Mouse (Mus musculus) adrenal gland (tissue): ENCODE measurements around the gene Tmem44.

Source experiments
- intact Hi-C: fragments of 180-260 bp; cut with DNase I; formaldehyde crosslinking; loops from one replicate; pipeline ENCODE4 v1.15.1; 2025

Tmem44 gene

GRCm38 (mm10) chr16:30554109-30554508 is 3.5 kb upstream of the Tmem44 start:
- intact Hi-C loops: no loop called here

- intact Hi-C loops: no loop called here
Measured at GRCm38 (mm10) chr16:30552621-30553338, 2.1 kb upstream of the Tmem44 start.

GRCm38 (mm10) chr16:30549966-30550747 is 485 bp downstream of the Tmem44 start:
- intact Hi-C loops: no loop called here

- intact Hi-C loops: no loop called here
Measured at GRCm38 (mm10) chr16:30549516-30549915, 1.1 kb downstream of the Tmem44 start.

GRCm38 (mm10) chr16:30548291-30548690 is 2.4 kb downstream of the Tmem44 start:
- intact Hi-C loops: no loop called here

- intact Hi-C loops: no loop called here
Measured at GRCm38 (mm10) chr16:30544693-30545092, 5.9 kb downstream of the Tmem44 start.

GRCm38 (mm10) chr16:30543386-30543785 is 7.3 kb downstream of the Tmem44 start:
- intact Hi-C loops: no loop called here

- intact Hi-C loops: no loop called here
Measured at GRCm38 (mm10) chr16:30542826-30543225, 7.8 kb downstream of the Tmem44 start.

- intact Hi-C loops: no loop called here
Measured at GRCm38 (mm10) chr16:30540107-30541001, 10.3 kb downstream of the Tmem44 start.

GRCm38 (mm10) chr16:30539433-30539832 is 11.2 kb downstream of the Tmem44 start:
- intact Hi-C loops: no loop called here

- intact Hi-C loops: no loop called here
Measured at GRCm38 (mm10) chr16:30535075-30535474, 15.6 kb downstream of the Tmem44 start.

- intact Hi-C loops: no loop called here
Measured at GRCm38 (mm10) chr16:30533592-30533991, 17.1 kb downstream of the Tmem44 start.

- intact Hi-C loops: no loop called here
Measured at GRCm38 (mm10) chr16:30532929-30533328, 17.7 kb downstream of the Tmem44 start.

- intact Hi-C loops: no loop called here
Measured at GRCm38 (mm10) chr16:30531761-30532406, 18.8 kb downstream of the Tmem44 start.

- intact Hi-C loops: no loop called here
Measured at GRCm38 (mm10) chr16:30530815-30531214, 19.8 kb downstream of the Tmem44 start.

GRCm38 (mm10) chr16:30528386-30528785 is 22.3 kb downstream of the Tmem44 start:
- intact Hi-C loops: no loop called here

GRCm38 (mm10) chr16:30527889-30528288 is 22.8 kb downstream of the Tmem44 start:
- intact Hi-C loops: no loop called here

- intact Hi-C loops: no loop called here
Measured at GRCm38 (mm10) chr16:30525756-30526155, 24.9 kb downstream of the Tmem44 start.

GRCm38 (mm10) chr16:30524481-30524880 is 26.2 kb downstream of the Tmem44 start:
- intact Hi-C loops: loop anchor here (5.0 kb wide), 1 partner anchor 152 kb away; no protein-coding TSS in a partner anchor

GRCm38 (mm10) chr16:30522253-30522940 is 28.2 kb downstream of the Tmem44 start:
- intact Hi-C loops: loop anchor here (5.0 kb wide), 1 partner anchor 150 kb away; no protein-coding TSS in a partner anchor
